Mouse (Mus musculus) CD8-positive naive resting alpha-beta T cell, adult 2 months (primary cell): ENCODE data around the gene Golt1a.
"Not testable (repeated sequence)": the region's sequence is repeated elsewhere in the genome, so short reads cannot be mapped to it uniquely, and the experiment has no call there.

Source experiments
- DNase-seq, 2 experiments: peaks; one replicate each; pipeline ENCODE4 v3.0.0; 2022; ENCODE audit warnings: low read depth in 2 of 2, low spot score in 2 of 2

Golt1a gene

GRCm38 (mm10) chr1:133302540-133302939 is 7.1 kb upstream of the Golt1a start:
- no peak for DNase-seq

- peak; percentile 44 to 61 for DNase-seq
Measured at GRCm38 (mm10) chr1:133306842-133307241, 2.8 kb upstream of the Golt1a start.

- DNase-seq: peak; percentile 28 to 45
Measured at GRCm38 (mm10) chr1:133307318-133307717, 2.3 kb upstream of the Golt1a start.

GRCm38 (mm10) chr1:133311240-133311639 is 1.6 kb downstream of the Golt1a start:
- no peak for DNase-seq

GRCm38 (mm10) chr1:133311946-133312345 is 2.3 kb downstream of the Golt1a start:
- no peak for DNase-seq

GRCm38 (mm10) chr1:133314364-133314763 is 4.8 kb downstream of the Golt1a start:
- peak in 1 of 2 experiments; percentile 23 for DNase-seq

GRCm38 (mm10) chr1:133315775-133316174 is 6.2 kb downstream of the Golt1a start:
- no peak for DNase-seq

- no peak for DNase-seq
Measured at GRCm38 (mm10) chr1:133316577-133316976, 7.0 kb downstream of the Golt1a start.

- DNase-seq: no peak
Measured at GRCm38 (mm10) chr1:133317149-133317548, 7.5 kb downstream of the Golt1a start.

GRCm38 (mm10) chr1:133321267-133321925 is 11.8 kb downstream of the Golt1a start, which contains the start of gene Kiss1:
Kiss1 (plus strand) TSS chr1:133321875.
- no peak for DNase-seq

GRCm38 (mm10) chr1:133323333-133323732 is 13.7 kb downstream of the Golt1a start:
- DNase-seq: no peak

- no peak for DNase-seq
Measured at GRCm38 (mm10) chr1:133325951-133326350, 16.4 kb downstream of the Golt1a start.

GRCm38 (mm10) chr1:133327094-133327493 is 17.5 kb downstream of the Golt1a start:
- no peak for DNase-seq

GRCm38 (mm10) chr1:133328299-133328795 is 18.7 kb downstream of the Golt1a start:
- DNase-seq: no peak

GRCm38 (mm10) chr1:133328896-133329637 is 19.5 kb downstream of the Golt1a start:
- DNase-seq: no peak

GRCm38 (mm10) chr1:133329638-133329964 is 20.0 kb downstream of the Golt1a start:
- DNase-seq: no peak

- DNase-seq: no peak
Measured at GRCm38 (mm10) chr1:133331142-133331541, 21.5 kb downstream of the Golt1a start.

GRCm38 (mm10) chr1:133332656-133333430 is 23.2 kb downstream of the Golt1a start:
- no peak for DNase-seq

- DNase-seq: no peak
Measured at GRCm38 (mm10) chr1:133333937-133334336, 24.3 kb downstream of the Golt1a start.

GRCm38 (mm10) chr1:133340403-133340802 is 30.8 kb downstream of the Golt1a start:
- DNase-seq: not testable (repeated sequence)

- no peak for DNase-seq
Measured at GRCm38 (mm10) chr1:133344357-133344756, 34.8 kb downstream of the Golt1a start.

- DNase-seq: no peak
Measured at GRCm38 (mm10) chr1:133346531-133346930, 36.9 kb downstream of the Golt1a start.
